Mouse (Mus musculus) intestine, embryonic 16.5 days (tissue): ENCODE results near the gene Gm765. TPM values are rescaled to one million over a fixed set of nuclear protein-coding genes. Genes with fewer than 3 reads are reported as not detected.

Source experiments
- ATAC-seq: fragments of 200-750 bp; cut with Nextera tagmentation; 2 replicates; pipeline ENCODE4 v1.8.0; 2017; ENCODE audit warnings: moderate TSS enrichment, moderate library complexity
- H3K27ac ChIP-seq: fragments of 300-500 bp; sonication (generic); 2 replicates; pipeline ENCODE4 v1.5.1; 2014; ENCODE audit warnings: mild to moderate bottlenecking, low read length
- H3K27me3 ChIP-seq: fragments of 300-500 bp; sonication (generic); replicated peaks from 2 replicates; pipeline ENCODE4 v1.6.1; 2014; ENCODE audit warnings: low read length, control low read depth, mixed read lengths; ENCODE audit not compliant: control insufficient read depth, insufficient read depth
- H3K36me3 ChIP-seq: fragments of 300-500 bp; sonication (generic); 2 replicates; pipeline ENCODE4 v1.6.1; 2014; ENCODE audit warnings: low read length, control low read depth; ENCODE audit not compliant: control insufficient read depth, insufficient read depth
- H3K4me1 ChIP-seq: fragments of 300-500 bp; sonication (generic); 2 replicates; pipeline ENCODE4 v1.6.1; 2014; ENCODE audit warnings: low read length, control low read depth, mixed read lengths; ENCODE audit not compliant: control insufficient read depth, insufficient read depth
- H3K4me2 ChIP-seq: fragments of 300-500 bp; sonication (generic); 2 replicates; pipeline ENCODE4 v1.6.1; 2014; ENCODE audit warnings: low read depth, low read length, control low read depth
- H3K4me3 ChIP-seq: fragments of 300-500 bp; sonication (generic); 2 replicates; pipeline ENCODE4 v1.5.1; 2014; ENCODE audit warnings: mild to moderate bottlenecking, low read length
- H3K9ac ChIP-seq: fragments of 300-500 bp; sonication (generic); 2 replicates; pipeline ENCODE4 v1.6.1; 2014; ENCODE audit warnings: low read depth, low read length
- H3K9me3 ChIP-seq: fragments of 300-500 bp; sonication (generic); 2 replicates; pipeline ENCODE4 v1.6.1; 2016; ENCODE audit warnings: low read length, control low read depth; ENCODE audit not compliant: control insufficient read depth
- WGBS: fragments of 180-500 bp; shearing (Covaris S2); extraction: QIAGEN DNeasy Blood & Tissue Kit; methylation state at CpG from one replicate; pipeline ENCODE4 v1.1.7; 2014; 5-methylcytosine and 5-hydroxymethylcytosine counted together
- polyA plus RNA-seq: library from polyadenylated mRNA; unstranded; fragments of >200 nt; fragmentation: Nextera tagmentation; extraction: Ambion mirVana; gene quantifications from 2 replicates; pipeline ENCODE4 v1.2.1, GENCODE M21; 2015

The Gm765 gene
- polyA plus RNA-seq = not detected in 2 replicates

- no peaks in the 10 kb centered on the region for H3K27me3 ChIP-seq
- 77% methylated on average over 5 of the region's 5 CpGs for WGBS
- no peak for ATAC-seq
- no peak within 1 kb of the TSS for H3K4me2 ChIP-seq
- no peaks in the 10 kb centered on the region for H3K4me1 ChIP-seq
- H3K9me3 ChIP-seq = no peaks in the 10 kb centered on the region
- no peak within 1 kb of the TSS for H3K9ac ChIP-seq
- H3K36me3 ChIP-seq = no peaks in the 10 kb centered on the region
- H3K27ac ChIP-seq = no peak within 1 kb of the TSS
- no peak within 1 kb of the TSS for H3K4me3 ChIP-seq
These were observed at the start of gene Gm765 for GRCm38 (mm10) chr6:98342654-98343053. TSS of gene Gm765 (minus strand) at chr6:98342754.

GRCm38 (mm10) chr6:98385487-98385886 is 42.9 kb upstream of the Gm765 start:
- Histone ChIP-seq H3K9ac (no peak overlapping the region), H3K27me3 (no peaks in the 10 kb centered on the region), H3K4me3 (no peak overlapping the region), H3K9me3 (no peaks in the 10 kb centered on the region), H3K4me2 (no peak overlapping the region), H3K4me1 (no peaks in the 10 kb centered on the region), H3K36me3 (no peaks in the 10 kb centered on the region), H3K27ac (no peak overlapping the region)
- no peak for ATAC-seq
- 80% methylated on average over 8 of the region's 8 CpGs for WGBS

GRCm38 (mm10) chr6:98384431-98384830 is 41.9 kb upstream of the Gm765 start:
- no peak overlapping the region for H3K9ac ChIP-seq
- no peak for ATAC-seq

GRCm38 (mm10) chr6:98383411-98383810 is 40.9 kb upstream of the Gm765 start:
- H3K4me3 ChIP-seq = no peak overlapping the region
- 41% methylated on average over 6 of the region's 6 CpGs for WGBS
- H3K27ac ChIP-seq = no peak overlapping the region
- H3K9ac ChIP-seq = no peak overlapping the region
- no peaks in the 10 kb centered on the region for H3K27me3 ChIP-seq
- no peaks in the 10 kb centered on the region for H3K9me3 ChIP-seq
- no peaks in the 10 kb centered on the region for H3K36me3 ChIP-seq
- no peaks in the 10 kb centered on the region for H3K4me1 ChIP-seq
- no peak overlapping the region for H3K4me2 ChIP-seq
- no peak for ATAC-seq

More at GRCm38 (mm10) chr6:98384431-98384830, 41.9 kb upstream of the Gm765 start:
- H3K27ac ChIP-seq = no peak overlapping the region
- no peaks in the 10 kb centered on the region for H3K36me3 ChIP-seq
- no peak overlapping the region for H3K4me2 ChIP-seq
- H3K27me3 ChIP-seq = no peaks in the 10 kb centered on the region
- no peaks in the 10 kb centered on the region for H3K4me1 ChIP-seq
- H3K9me3 ChIP-seq = no peaks in the 10 kb centered on the region
- H3K4me3 ChIP-seq = no peak overlapping the region
- WGBS = 72% methylated on average over 8 of the region's 8 CpGs

GRCm38 (mm10) chr6:98366199-98366598 is 23.6 kb upstream of the Gm765 start:
- H3K4me2 ChIP-seq = no peak overlapping the region
- WGBS = 85% methylated on average over 4 of the region's 4 CpGs
- no peaks in the 10 kb centered on the region for H3K4me1 ChIP-seq
- no peak overlapping the region for H3K9ac ChIP-seq
- ATAC-seq = no peak
- no peak overlapping the region for H3K27ac ChIP-seq
- H3K27me3 ChIP-seq = no peaks in the 10 kb centered on the region
- H3K9me3 ChIP-seq = no peaks in the 10 kb centered on the region
- H3K4me3 ChIP-seq = no peak overlapping the region
- no peaks in the 10 kb centered on the region for H3K36me3 ChIP-seq

GRCm38 (mm10) chr6:98355271-98355670 is 12.7 kb upstream of the Gm765 start:
- no peak overlapping the region for H3K27ac ChIP-seq
- H3K27me3 ChIP-seq = no peaks in the 10 kb centered on the region
- H3K9ac ChIP-seq = no peak overlapping the region
- no peaks in the 10 kb centered on the region for H3K36me3 ChIP-seq
- WGBS = 71% methylated on average over 5 of the region's 5 CpGs
- no peak overlapping the region for H3K4me2 ChIP-seq
- no peak for ATAC-seq
- no peaks in the 10 kb centered on the region for H3K4me1 ChIP-seq
- no peaks in the 10 kb centered on the region for H3K9me3 ChIP-seq
- H3K4me3 ChIP-seq = no peak overlapping the region

- H3K9ac ChIP-seq = no peak overlapping the region
- ATAC-seq = no peak
- WGBS = 88% methylated on average over 3 of the region's 3 CpGs
These were observed 10.7 kb upstream of the Gm765 start for GRCm38 (mm10) chr6:98353285-98353684.

GRCm38 (mm10) chr6:98332714-98333113 is 9.8 kb downstream of the Gm765 start:
- H3K4me2 ChIP-seq = no peak overlapping the region
- no peak overlapping the region for H3K4me3 ChIP-seq
- no peak for ATAC-seq
- H3K9me3 ChIP-seq = no peaks in the 10 kb centered on the region
- 71% methylated on average over 2 of the region's 2 CpGs for WGBS
- no peaks in the 10 kb centered on the region for H3K36me3 ChIP-seq
- H3K4me1 ChIP-seq = no peaks in the 10 kb centered on the region
- no peak overlapping the region for H3K27ac ChIP-seq
- no peaks in the 10 kb centered on the region for H3K27me3 ChIP-seq
- no peak overlapping the region for H3K9ac ChIP-seq

More at GRCm38 (mm10) chr6:98353285-98353684, 10.7 kb upstream of the Gm765 start:
- H3K27me3 ChIP-seq = no peaks in the 10 kb centered on the region
- no peaks in the 10 kb centered on the region for H3K4me1 ChIP-seq
- no peak overlapping the region for H3K4me2 ChIP-seq
- H3K27ac ChIP-seq = no peak overlapping the region
- no peak overlapping the region for H3K4me3 ChIP-seq
- H3K9me3 ChIP-seq = no peaks in the 10 kb centered on the region
- H3K36me3 ChIP-seq = no peaks in the 10 kb centered on the region

GRCm38 (mm10) chr6:98311659-98312058 is 30.9 kb downstream of the Gm765 start:
- Histone ChIP-seq H3K4me2 (no peak overlapping the region), H3K27ac (no peak overlapping the region), H3K4me3 (no peak overlapping the region), H3K9ac (no peak overlapping the region), H3K4me1 (peaks cover 4% of the 10 kb centered on the region; the same call in 1 of the 2 replicates), H3K27me3 (no peaks in the 10 kb centered on the region), H3K36me3 (no peaks in the 10 kb centered on the region), H3K9me3 (no peaks in the 10 kb centered on the region)
- WGBS = 49% methylated on average over 5 of the region's 5 CpGs
- peak; percentile 86 for ATAC-seq

GRCm38 (mm10) chr6:98307647-98308046 is 34.9 kb downstream of the Gm765 start:
- Histone ChIP-seq H3K27ac (no peak overlapping the region), H3K27me3 (no peaks in the 10 kb centered on the region), H3K9ac (no peak overlapping the region), H3K4me1 (peaks cover 4% of the 10 kb centered on the region; the same call in 1 of the 2 replicates), H3K4me2 (no peak overlapping the region), H3K9me3 (no peaks in the 10 kb centered on the region), H3K36me3 (no peaks in the 10 kb centered on the region), H3K4me3 (no peak overlapping the region)
- ATAC-seq = no peak
- 76% methylated on average over 3 of the region's 3 CpGs for WGBS
